Comparison of ENCODE assay signal across 8 mouse cellular contexts in the genomic region with DNA sequence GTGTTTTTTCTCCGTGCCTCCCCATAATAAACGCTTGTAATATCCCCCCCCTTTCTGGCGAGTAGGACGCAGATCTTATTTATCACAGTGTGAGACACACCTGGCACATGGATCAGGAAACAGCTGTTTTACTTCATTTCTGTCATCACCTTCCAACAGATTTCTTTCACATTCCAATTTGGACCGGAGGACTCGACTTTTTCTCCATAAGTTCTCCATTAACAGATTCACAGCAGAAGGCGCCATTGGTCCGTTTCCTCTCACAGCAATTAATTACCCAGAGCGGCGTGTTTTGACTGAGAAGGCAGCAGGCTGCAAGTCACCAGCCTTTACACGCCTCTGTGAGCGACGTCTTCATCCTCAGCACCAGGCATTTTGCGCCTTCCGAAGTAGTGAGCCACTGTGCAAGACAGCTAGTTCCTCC.
DNase-seq lines count a peak whose midpoint lies in the region; ATAC-seq lines count a peak whose summit lies in the region.

No protein-coding gene starts in this region.

- no peaks in the 10 kb centered on the region for H3K36me3 ChIP-seq in kidney, embryonic 14.5 days (ENCODE audit: control insufficient read depth, insufficient read depth, low read length)
- H3K36me3 ChIP-seq in limb, embryonic 13.5 days = no peaks in the 10 kb centered on the region
- H3K36me3 ChIP-seq in liver, embryonic 11.5 days (ENCODE audit: control insufficient read depth, insufficient read depth, low read length) = no peaks in the 10 kb centered on the region

- 28% methylated on average over 15 of the region's 15 CpGs for WGBS in kidney, embryonic 14.5 days
- 4% methylated on average over 15 of the region's 15 CpGs for WGBS in limb, embryonic 13.5 days
- 64% methylated on average over 15 of the region's 15 CpGs for WGBS in liver, embryonic 11.5 days

- peak; percentile 71 to 72 for DNase-seq in cerebellum, postnatal 10 days
- DNase-seq in cerebellum, adult 9-11 months = no peak
- no peak for DNase-seq in kidney, adult 11 months
- DNase-seq in heart, adult 9 months (ENCODE audit: low spot score in 2 of 2) = peak; percentile 12 to 50
- DNase-seq in liver, embryonic 11.5 days (ENCODE audit: low spot score) = no peak
- no peak for DNase-seq in thymus, postnatal 14 days

- no peak overlapping the region for H3K9ac ChIP-seq in kidney, embryonic 14.5 days (ENCODE audit: low read depth, low read length)
- no peak overlapping the region for H3K9ac ChIP-seq in limb, embryonic 13.5 days
- no peak overlapping the region for H3K9ac ChIP-seq in liver, embryonic 11.5 days (ENCODE audit: low read depth, low read length)

- H3K4me1 ChIP-seq in kidney, embryonic 14.5 days (ENCODE audit: control insufficient read depth, insufficient read depth, low read length) = 0 out of 2 replicates have a peak, but pooled peaks cover 3% of the 10 kb centered on the region
- peaks cover 81% of the 10 kb centered on the region for H3K4me1 ChIP-seq in limb, embryonic 13.5 days
- H3K4me1 ChIP-seq in liver, embryonic 11.5 days (replicated peaks; ENCODE audit: control insufficient read depth, insufficient read depth, low read length) = no peaks in the 10 kb centered on the region

- no peak overlapping the region for H3K4me3 ChIP-seq in kidney, embryonic 14.5 days (ENCODE audit: low read length)
- H3K4me3 ChIP-seq in limb, embryonic 13.5 days = peak overlapping the region; percentile 23
- H3K4me3 ChIP-seq in liver, embryonic 11.5 days (ENCODE audit: low read depth, low read length) = no peak overlapping the region

- H3K27ac ChIP-seq in kidney, embryonic 14.5 days (ENCODE audit: low read depth, low read length) = no peak overlapping the region
- peak overlapping the region; percentile 70; the same call in 1 of the 2 replicates for H3K27ac ChIP-seq in limb, embryonic 13.5 days
- H3K27ac ChIP-seq in liver, embryonic 11.5 days (ENCODE audit: low read depth, low read length) = no peak overlapping the region

- H3K4me2 ChIP-seq in kidney, embryonic 14.5 days (replicated peaks; ENCODE audit: low read depth, low read length) = peak overlapping the region; percentile 34
- peak overlapping the region; percentile 58 for H3K4me2 ChIP-seq in limb, embryonic 13.5 days (replicated peaks)
- H3K4me2 ChIP-seq in liver, embryonic 11.5 days = no peak overlapping the region

- peak; percentile 68; the same call in 1 of the 2 replicates for ATAC-seq in kidney, embryonic 14.5 days (ENCODE audit: low FRiP score, low TSS enrichment)
- peak; percentile 64 for ATAC-seq in limb, embryonic 13.5 days (ENCODE audit: low FRiP score, low read depth)
- no peak for ATAC-seq in liver, embryonic 11.5 days (replicated peaks; ENCODE audit: low FRiP score)

- no peaks in the 10 kb centered on the region for H3K9me3 ChIP-seq in kidney, embryonic 14.5 days (ENCODE audit: control insufficient read depth, low read length)
- no peaks in the 10 kb centered on the region for H3K9me3 ChIP-seq in limb, embryonic 13.5 days
- H3K9me3 ChIP-seq in liver, embryonic 11.5 days (ENCODE audit: control insufficient read depth, low read length) = no peaks in the 10 kb centered on the region

- no peaks in the 10 kb centered on the region for H3K27me3 ChIP-seq in kidney, embryonic 14.5 days (ENCODE audit: control insufficient read depth, insufficient read depth, low read length)
- peaks cover 8% of the 10 kb centered on the region; the same call in 1 of the 2 replicates for H3K27me3 ChIP-seq in limb, embryonic 13.5 days
- no peaks in the 10 kb centered on the region for H3K27me3 ChIP-seq in liver, embryonic 11.5 days (replicated peaks; ENCODE audit: control insufficient read depth, insufficient read depth, low read length)

Comparison
In these comparisons a context has a peak if more than half of its experiments do, and no peak if none do; other contexts are left out.
1. DNase-seq: peak in cerebellum, postnatal 10 days (2 of 2) and heart, adult 9 months (2 of 2); none in cerebellum, adult 9-11 months (single experiment), kidney, adult 11 months (single experiment), liver, embryonic 11.5 days (single experiment) and thymus, postnatal 14 days (single experiment).